Mouse (Mus musculus): ENCODE measurements around the gene Lipc. TPM values are rescaled to one million over a fixed set of nuclear protein-coding genes. Genes with fewer than 3 reads are reported as not detected.
A peak's percentile ranks its signal among the peaks of the same experiment; 100 is the strongest.

Lipc gene
- polyA plus RNA-seq, 2 experiments = 0.38 TPM; not detected in 1

- TF ChIP-seq POLR2A (IDR thresholded peaks at IDR 0.05; ENCODE audit: borderline replicate concordance, extremely low read depth, insufficient read depth, insufficient read length) = no peak
- Histone ChIP-seq H3K9ac (ENCODE audit: low read depth, low read length, severe bottlenecking) (no peak overlapping the region), H3K36me3 (ENCODE audit: control insufficient read depth, insufficient read depth, low read length) (no peaks in the 10 kb centered on the region), H3K27me3 (ENCODE audit: control insufficient read depth, insufficient read depth, low read length) (no peaks in the 10 kb centered on the region), H3K27ac (replicated peaks; ENCODE audit: low read depth, low read length) (no peak overlapping the region), H3K9me3 (ENCODE audit: control insufficient read depth, low read length) (no peaks in the 10 kb centered on the region), H3K4me3 (replicated peaks; ENCODE audit: low read length) (no peak overlapping the region), H3K4me2 (replicated peaks; ENCODE audit: low read depth, low read length, severe bottlenecking) (no peak overlapping the region), H3K4me1 (ENCODE audit: control insufficient read depth, insufficient read depth, low read length) (no peaks in the 10 kb centered on the region)
- WGBS = 69% methylated on average over 5 of the region's 5 CpGs
- DNase-seq (ENCODE audit: low spot score) (no peak), ATAC-seq (ENCODE audit: low FRiP score, low read depth) (no peak)
These were observed 21.4 kb downstream of the Lipc start for GRCm38 (mm10) chr9:70930641-70931020.

GRCm38 (mm10) chr9:70929840-70930640 is 22.0 kb downstream of the Lipc start:
- TF ChIP-seq POLR2A (IDR thresholded peaks at IDR 0.05; ENCODE audit: borderline replicate concordance, extremely low read depth, insufficient read depth, insufficient read length) = no peak
- Histone ChIP-seq H3K9ac (ENCODE audit: low read depth, low read length, severe bottlenecking) (no peak overlapping the region), H3K27me3 (ENCODE audit: control insufficient read depth, insufficient read depth, low read length) (no peaks in the 10 kb centered on the region), H3K9me3 (ENCODE audit: control insufficient read depth, low read length) (no peaks in the 10 kb centered on the region), H3K4me1 (ENCODE audit: control insufficient read depth, insufficient read depth, low read length) (no peaks in the 10 kb centered on the region), H3K27ac (replicated peaks; ENCODE audit: low read depth, low read length) (no peak overlapping the region), H3K4me2 (replicated peaks; ENCODE audit: low read depth, low read length, severe bottlenecking) (no peak overlapping the region), H3K36me3 (ENCODE audit: control insufficient read depth, insufficient read depth, low read length) (no peaks in the 10 kb centered on the region), H3K4me3 (replicated peaks; ENCODE audit: low read length) (no peak overlapping the region)
- peak; percentile 21 for DNase-seq (ENCODE audit: low spot score)
- 57% methylated on average over 15 of the region's 15 CpGs for WGBS
- ATAC-seq (ENCODE audit: low FRiP score, low read depth) = peak; percentile 47; the same call in 1 of the 2 replicates

DNA sequence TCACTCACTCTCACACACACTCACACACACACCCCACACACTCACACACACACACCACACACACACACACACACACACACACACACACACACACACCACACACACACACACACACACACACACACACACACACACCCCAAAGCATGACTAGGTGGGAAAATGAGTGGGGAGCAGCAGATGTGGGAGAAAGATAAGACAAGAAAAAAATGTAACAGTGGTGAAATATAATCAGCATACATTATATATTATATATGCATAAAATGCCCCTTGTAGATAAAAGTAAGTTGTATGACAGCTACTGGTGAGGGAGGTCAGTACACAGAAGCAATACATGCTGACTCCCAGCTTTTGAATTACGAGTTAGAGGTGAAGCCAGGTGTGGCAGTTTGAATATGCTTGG is 23.6 kb downstream of the Lipc start:
- DNase-seq (ENCODE audit: low spot score) (no peak), ATAC-seq (ENCODE audit: low FRiP score, low read depth) (no peak)
- TF ChIP-seq POLR2A (IDR thresholded peaks at IDR 0.05; ENCODE audit: borderline replicate concordance, extremely low read depth, insufficient read depth, insufficient read length) = no peak
- Histone ChIP-seq H3K4me3 (replicated peaks; ENCODE audit: low read length) (no peak overlapping the region), H3K27me3 (ENCODE audit: control insufficient read depth, insufficient read depth, low read length) (no peaks in the 10 kb centered on the region), H3K9ac (ENCODE audit: low read depth, low read length, severe bottlenecking) (no peak overlapping the region), H3K27ac (replicated peaks; ENCODE audit: low read depth, low read length) (no peak overlapping the region), H3K4me1 (ENCODE audit: control insufficient read depth, insufficient read depth, low read length) (no peaks in the 10 kb centered on the region), H3K36me3 (ENCODE audit: control insufficient read depth, insufficient read depth, low read length) (no peaks in the 10 kb centered on the region), H3K9me3 (ENCODE audit: control insufficient read depth, low read length) (no peaks in the 10 kb centered on the region), H3K4me2 (replicated peaks; ENCODE audit: low read depth, low read length, severe bottlenecking) (no peak overlapping the region)
- WGBS = 72% methylated on average over 1 of the region's 1 CpGs

DNA sequence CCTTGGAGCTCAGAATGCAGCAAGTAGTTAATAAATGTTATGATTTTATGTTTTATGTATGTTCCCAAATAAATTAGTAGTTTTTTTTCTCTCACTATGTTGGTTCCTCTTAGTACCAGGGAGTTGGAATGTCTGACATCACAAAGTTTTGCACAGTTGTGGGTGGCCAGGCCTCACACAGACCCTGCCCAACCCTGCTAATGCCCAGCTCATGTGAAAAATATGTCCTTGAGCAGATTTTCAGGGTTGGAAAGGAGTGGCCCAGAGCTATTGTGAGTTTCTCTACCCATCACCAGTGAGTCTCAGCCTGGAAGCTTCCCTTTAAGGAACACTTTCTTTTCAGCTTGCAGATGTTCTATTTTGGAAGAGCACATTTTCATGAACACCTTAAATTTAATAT is 24.3 kb downstream of the Lipc start:
- H3K4me2 ChIP-seq (replicated peaks; ENCODE audit: low read depth, low read length, severe bottlenecking) = no peak overlapping the region
- no peak for DNase-seq (ENCODE audit: low spot score)
- no peak for TF ChIP-seq POLR2A (IDR thresholded peaks at IDR 0.05; ENCODE audit: borderline replicate concordance, extremely low read depth, insufficient read depth, insufficient read length)

GRCm38 (mm10) chr9:70926820-70927588 is 25.0 kb downstream of the Lipc start:
- Histone ChIP-seq H3K9me3 (ENCODE audit: control insufficient read depth, low read length) (no peaks in the 10 kb centered on the region), H3K4me1 (ENCODE audit: control insufficient read depth, insufficient read depth, low read length) (0 out of 2 replicates have a peak, but pooled peaks cover 2% of the 10 kb centered on the region), H3K4me3 (replicated peaks; ENCODE audit: low read length) (no peak overlapping the region), H3K4me2 (replicated peaks; ENCODE audit: low read depth, low read length, severe bottlenecking) (no peak overlapping the region), H3K36me3 (ENCODE audit: control insufficient read depth, insufficient read depth, low read length) (no peaks in the 10 kb centered on the region), H3K27ac (replicated peaks; ENCODE audit: low read depth, low read length) (no peak overlapping the region), H3K27me3 (ENCODE audit: control insufficient read depth, insufficient read depth, low read length) (no peaks in the 10 kb centered on the region), H3K9ac (ENCODE audit: low read depth, low read length, severe bottlenecking) (no peak overlapping the region)
- WGBS = 70% methylated on average over 6 of the region's 6 CpGs
- ATAC-seq (ENCODE audit: low FRiP score, low read depth) (no peak), DNase-seq (ENCODE audit: low spot score) (no peak)
- TF ChIP-seq POLR2A (IDR thresholded peaks at IDR 0.05; ENCODE audit: borderline replicate concordance, extremely low read depth, insufficient read depth, insufficient read length) = no peak

More for the DNA sequence above, 24.3 kb downstream of the Lipc start:
- Histone ChIP-seq H3K36me3 (ENCODE audit: control insufficient read depth, insufficient read depth, low read length) (no peaks in the 10 kb centered on the region), H3K27ac (replicated peaks; ENCODE audit: low read depth, low read length) (no peak overlapping the region), H3K27me3 (ENCODE audit: control insufficient read depth, insufficient read depth, low read length) (no peaks in the 10 kb centered on the region), H3K9me3 (ENCODE audit: control insufficient read depth, low read length) (no peaks in the 10 kb centered on the region), H3K4me1 (ENCODE audit: control insufficient read depth, insufficient read depth, low read length) (no peaks in the 10 kb centered on the region), H3K9ac (ENCODE audit: low read depth, low read length, severe bottlenecking) (no peak overlapping the region), H3K4me3 (replicated peaks; ENCODE audit: low read length) (no peak overlapping the region)
- ATAC-seq (ENCODE audit: low FRiP score, low read depth) = no peak

Data from limb, embryonic 14.5 days (tissue).